Mouse (Mus musculus) hematopoietic multipotent progenitor cell, adult 10-12 weeks (in vitro differentiated cells): ENCODE results near the gene Pgd. TPM values are rescaled to one million over a fixed set of nuclear protein-coding genes. Genes with fewer than 3 reads are reported as not detected.

Experiments used
- polyA plus RNA-seq: library from polyadenylated mRNA; stranded (reverse); fragments of >175 nt; gene quantifications from 2 replicates; pipeline ENCODE4 v1.2.3, GENCODE M21; 2012; ENCODE audit warnings: low replicate concordance

Pgd gene
- 90.7 and 95.4 TPM in 2 replicates for polyA plus RNA-seq

DNA sequence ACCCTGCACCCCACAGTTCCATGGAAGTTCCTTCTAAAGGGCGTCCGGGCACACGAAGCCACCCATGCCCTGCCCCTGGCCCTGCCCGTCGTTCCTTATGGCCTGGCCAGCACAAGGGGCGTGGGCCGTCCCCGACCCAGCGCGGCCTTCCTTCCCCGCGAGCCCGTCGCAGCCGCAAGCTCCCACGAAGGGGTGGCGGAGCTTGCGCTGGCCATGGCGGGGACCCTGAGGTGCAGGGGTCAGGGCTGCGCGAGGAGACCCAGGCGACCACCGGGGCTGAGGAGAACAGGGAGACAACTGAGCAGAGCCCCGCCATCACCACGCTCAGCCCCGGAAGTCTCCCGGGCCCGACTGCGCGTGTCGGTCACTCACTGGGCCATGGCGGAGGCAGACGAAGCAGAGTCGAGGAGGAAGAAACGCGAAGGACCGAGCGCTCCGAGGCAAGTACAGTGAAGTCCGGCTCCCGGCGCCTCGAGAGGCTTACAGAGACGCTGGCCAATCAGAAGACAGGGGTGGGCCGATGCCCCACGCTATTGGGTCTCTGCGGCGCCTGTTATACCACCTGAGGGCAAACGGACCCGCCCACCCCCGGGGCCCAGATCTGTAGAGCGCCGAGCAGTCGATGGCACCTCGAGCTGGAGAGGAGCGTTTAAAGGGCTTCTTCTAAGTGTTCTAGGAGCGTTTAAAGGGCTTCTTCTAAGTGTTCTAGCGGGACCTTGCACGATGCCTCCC lies at the start of gene Pgd:
Gene Pgd (minus strand): TSS at position 557 of the 732 bp plus-strand sequence.

DNA sequence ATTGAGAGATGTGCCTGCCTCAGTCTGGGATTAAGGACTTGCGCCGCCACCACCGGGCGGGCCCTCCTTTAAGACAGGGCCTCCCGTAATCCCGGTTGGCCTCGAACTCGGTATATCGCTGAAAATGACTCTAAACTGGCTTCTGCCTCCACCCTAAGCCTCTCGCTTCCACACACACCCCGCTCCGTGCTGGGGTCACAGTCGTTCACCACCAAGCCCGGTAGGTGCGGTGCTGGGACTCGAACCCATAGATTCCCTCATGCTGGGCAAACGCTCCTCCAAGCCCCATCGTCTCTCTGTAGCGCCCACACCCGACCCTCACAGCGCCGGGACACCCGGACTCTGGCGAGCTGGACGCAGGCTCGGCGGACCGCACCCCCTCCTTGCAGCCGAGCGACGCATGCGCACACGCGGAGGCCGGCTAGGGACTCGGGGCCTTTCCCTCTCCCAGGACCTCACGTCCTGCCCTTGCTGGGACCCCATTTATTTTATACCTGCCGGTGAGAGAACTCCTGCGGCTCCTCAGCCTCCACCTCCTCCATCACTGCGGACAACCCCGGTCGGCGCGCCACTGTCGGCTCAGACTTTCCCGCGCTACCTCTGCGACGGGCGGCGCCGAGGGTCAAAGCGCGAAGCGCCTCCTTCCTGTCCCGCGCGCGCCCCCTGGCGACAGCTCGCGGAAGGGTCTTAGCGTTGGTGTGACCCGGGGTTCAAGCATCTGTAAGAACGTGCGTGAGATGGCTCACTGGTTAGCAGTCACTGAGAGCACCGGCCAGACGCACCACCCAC lies 29.4 kb downstream of the Pgd start, which contains the start of gene Cenps:
Gene Cenps (minus strand): TSS at position 648 of the 789 bp plus-strand sequence.

DNA sequence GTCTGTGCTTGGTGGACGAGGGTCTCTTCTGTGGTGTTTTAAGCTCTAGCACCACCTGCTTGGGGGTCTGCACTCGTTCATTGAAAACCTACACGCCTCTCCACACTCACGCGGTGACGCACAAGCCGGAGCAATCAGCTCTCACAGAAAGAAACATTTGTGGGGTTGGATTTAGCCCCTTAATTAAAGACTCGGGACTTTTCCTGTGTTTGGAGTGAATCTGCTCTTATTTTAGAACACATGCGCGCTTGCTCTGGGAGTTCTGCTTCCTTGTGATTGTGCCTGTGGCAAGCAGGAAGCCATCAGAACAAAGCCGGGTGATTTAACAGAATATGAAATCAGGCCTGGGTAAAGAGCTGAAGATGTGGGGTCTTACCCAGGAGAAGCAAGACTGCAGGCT lies 39.9 kb downstream of the Pgd start, which contains the start of gene Cort:
Gene Cort (minus strand): TSS at position 101 of the 400 bp plus-strand sequence.

DNA sequence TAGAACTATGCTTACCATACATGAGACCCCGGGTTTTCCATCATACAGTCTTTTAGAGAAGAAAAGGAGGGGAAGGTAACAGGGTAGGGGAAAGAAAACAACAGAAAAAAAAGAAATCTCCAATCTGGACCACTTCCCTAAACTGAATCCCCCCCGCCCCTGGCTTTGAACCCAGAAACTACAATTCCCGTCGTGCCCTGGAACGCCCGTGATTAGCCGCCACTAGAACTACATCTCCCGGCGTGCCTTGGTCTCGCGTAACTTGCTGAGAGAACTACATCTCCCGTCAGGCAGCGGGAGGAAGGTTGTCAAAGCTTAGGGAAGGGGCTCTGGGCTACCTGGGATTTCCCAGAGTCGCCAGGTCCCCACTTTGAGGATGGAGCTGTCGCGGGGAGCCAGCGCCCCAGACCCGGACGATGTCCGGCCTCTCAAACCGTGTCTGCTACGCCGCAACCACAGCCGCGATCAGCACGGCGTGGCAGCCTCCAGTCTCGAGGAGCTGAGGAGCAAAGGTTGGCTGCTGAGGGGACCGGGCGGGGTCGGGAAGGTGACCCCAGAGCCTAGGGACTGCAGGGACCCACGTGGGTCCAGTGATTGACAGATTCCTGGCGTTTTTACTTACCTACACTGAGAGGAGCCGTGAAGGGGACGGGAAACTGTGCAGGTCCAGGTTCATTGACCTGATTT lies 62.6 kb downstream of the Pgd start, which contains the start of gene Dffa:
Gene Dffa (plus strand): TSS at position 272 of the 687 bp plus-strand sequence.

Other genes with a start within 250 kb of the Pgd start
- 31.9 and 36.7 TPM in 2 replicates for gene Pex14, start 66.9 kb downstream of the Pgd start, polyA plus RNA-seq
- gene Dffa, start 62.6 kb downstream of the Pgd start, polyA plus RNA-seq: 9.9 and 16.9 TPM in 2 replicates
- 26.0 and 71.0 TPM in 2 replicates for gene Cort, start 40.0 kb downstream of the Pgd start, polyA plus RNA-seq
- gene Cenps, start 29.1 kb downstream of the Pgd start, polyA plus RNA-seq: 16.8 and 19.0 TPM in 2 replicates
- gene Kif1b, start 140.9 kb upstream of the Pgd start, polyA plus RNA-seq: 3.4 and 20.8 TPM in 2 replicates